Mouse (Mus musculus): ENCODE measurements at regions not wholly inside any gene's neighbourhood (a gene's known extent, or its start where the extent isn't known, plus 50 kb on each side); places are given as distances from the start of the nearest gene placed in this dataset.

- no peak for DNase-seq
These were observed 174.6 kb upstream of the Srrm4 start for GRCm38 (mm10) chr5:116766261-116766660.

GRCm38 (mm10) chr5:116761323-116761722, 169.7 kb upstream of the Srrm4 start:
- no peak for DNase-seq

- DNase-seq = no peak
These were observed 167.1 kb upstream of the Srrm4 start for GRCm38 (mm10) chr5:116758687-116759086.

GRCm38 (mm10) chr5:116752941-116753340, 161.3 kb upstream of the Srrm4 start:
- DNase-seq = no peak

- no peak for DNase-seq
These were observed 160.5 kb upstream of the Srrm4 start for GRCm38 (mm10) chr5:116752096-116752495.

- DNase-seq = no peak
These were observed 154.2 kb upstream of the Srrm4 start for GRCm38 (mm10) chr5:116745776-116746175.

GRCm38 (mm10) chr5:116744389-116744788, 152.8 kb upstream of the Srrm4 start:
- DNase-seq = no peak

GRCm38 (mm10) chr5:116735622-116736021, 144.0 kb upstream of the Srrm4 start:
- no peak for DNase-seq

- no peak for DNase-seq
These were observed 139.9 kb upstream of the Srrm4 start for GRCm38 (mm10) chr5:116731509-116731908.

GRCm38 (mm10) chr5:116719200-116719599, 127.6 kb upstream of the Srrm4 start:
- no peak for DNase-seq

GRCm38 (mm10) chr5:116714256-116714655, 122.6 kb upstream of the Srrm4 start:
- DNase-seq = no peak

- DNase-seq = no peak
These were observed 120.4 kb upstream of the Srrm4 start for GRCm38 (mm10) chr5:116712056-116712455.

GRCm38 (mm10) chr5:116708505-116708904, 116.9 kb upstream of the Srrm4 start:
- DNase-seq = no peak

GRCm38 (mm10) chr5:116662466-116662865, 70.8 kb upstream of the Srrm4 start:
- no peak for DNase-seq

- DNase-seq = no peak
These were observed 70.2 kb upstream of the Srrm4 start for GRCm38 (mm10) chr5:116661851-116662250.

- no peak for DNase-seq
These were observed 63.1 kb upstream of the Srrm4 start for GRCm38 (mm10) chr5:116654486-116655420.

Measured in kidney, adult 18-20 months (tissue).